Mouse (Mus musculus): ENCODE results near the gene Pnlip.
A peak's percentile ranks its signal among the peaks of the same experiment; 100 is the strongest.

Gene Pnlip

GRCm38 (mm10) chr19:58652198-58652597 is at the start of gene Pnlip:
TSS of gene Pnlip (plus strand) at chr19:58652498.
- DNase-seq (ENCODE audit: low read depth, low spot score) = no peak

GRCm38 (mm10) chr19:58609716-58610115 is 42.6 kb upstream of the Pnlip start:
- no peak for DNase-seq (ENCODE audit: low read depth, low spot score)

GRCm38 (mm10) chr19:58612745-58613144 is 39.6 kb upstream of the Pnlip start:
- no peak for DNase-seq (ENCODE audit: low read depth, low spot score)

- DNase-seq (ENCODE audit: low read depth, low spot score) = no peak
Observed at GRCm38 (mm10) chr19:58616606-58617005, 35.7 kb upstream of the Pnlip start.

GRCm38 (mm10) chr19:58620661-58621060 is 31.6 kb upstream of the Pnlip start:
- no peak for DNase-seq (ENCODE audit: low read depth, low spot score)

- no peak for DNase-seq (ENCODE audit: low read depth, low spot score)
Observed at GRCm38 (mm10) chr19:58621646-58622045, 30.7 kb upstream of the Pnlip start.

- no peak for DNase-seq (ENCODE audit: low read depth, low spot score)
Observed at GRCm38 (mm10) chr19:58624799-58625198, 27.5 kb upstream of the Pnlip start.

- DNase-seq (ENCODE audit: low read depth, low spot score) = no peak
Observed at GRCm38 (mm10) chr19:58625254-58625947, 26.9 kb upstream of the Pnlip start.

GRCm38 (mm10) chr19:58627406-58628337 is 24.6 kb upstream of the Pnlip start:
- peak; percentile 11 for DNase-seq (ENCODE audit: low read depth, low spot score)

- DNase-seq (ENCODE audit: low read depth, low spot score) = peak; percentile 4
Observed at GRCm38 (mm10) chr19:58629351-58629773, 22.9 kb upstream of the Pnlip start.

GRCm38 (mm10) chr19:58650036-58650435 is 2.3 kb upstream of the Pnlip start:
- DNase-seq (ENCODE audit: low read depth, low spot score) = no peak

GRCm38 (mm10) chr19:58662098-58662497 is 9.8 kb downstream of the Pnlip start:
- DNase-seq (ENCODE audit: low read depth, low spot score) = no peak

GRCm38 (mm10) chr19:58663317-58663716 is 11.0 kb downstream of the Pnlip start:
- no peak for DNase-seq (ENCODE audit: low read depth, low spot score)

GRCm38 (mm10) chr19:58664901-58665300 is 12.6 kb downstream of the Pnlip start:
- no peak for DNase-seq (ENCODE audit: low read depth, low spot score)

- DNase-seq (ENCODE audit: low read depth, low spot score) = no peak
Observed at GRCm38 (mm10) chr19:58674644-58675043, 22.3 kb downstream of the Pnlip start.

GRCm38 (mm10) chr19:58677117-58677516 is 24.8 kb downstream of the Pnlip start:
- no peak for DNase-seq (ENCODE audit: low read depth, low spot score)

- DNase-seq (ENCODE audit: low read depth, low spot score) = no peak
Observed at GRCm38 (mm10) chr19:58688933-58689332, 36.6 kb downstream of the Pnlip start.

- no peak for DNase-seq (ENCODE audit: low read depth, low spot score)
Observed at GRCm38 (mm10) chr19:58695314-58695713, 43.0 kb downstream of the Pnlip start.

GRCm38 (mm10) chr19:58696235-58696634 is 43.9 kb downstream of the Pnlip start:
- no peak for DNase-seq (ENCODE audit: low read depth, low spot score)

GRCm38 (mm10) chr19:58704556-58704955 is 52.3 kb downstream of the Pnlip start:
- DNase-seq (ENCODE audit: low read depth, low spot score) = no peak

GRCm38 (mm10) chr19:58708611-58709010 is 56.3 kb downstream of the Pnlip start:
- no peak for DNase-seq (ENCODE audit: low read depth, low spot score)

- no peak for DNase-seq (ENCODE audit: low read depth, low spot score)
Observed at GRCm38 (mm10) chr19:58717925-58718324, 65.6 kb downstream of the Pnlip start.

GRCm38 (mm10) chr19:58720439-58720838 is 68.1 kb downstream of the Pnlip start:
- no peak for DNase-seq (ENCODE audit: low read depth, low spot score)

Measured in CD4-positive, CD25-positive, alpha-beta regulatory T cell, adult 2 months (primary cell).